Mouse (Mus musculus) thymus, adult 18-20 months (tissue): Measurements from ENCODE around the gene Epb41.

Experiments
- DNase-seq, 2 experiments: peaks; one replicate each; pipeline ENCODE4 v3.0.0; 2022; ENCODE audit warnings: mixed read lengths in 2 of 2

Gene Epb41

GRCm38 (mm10) chr4:132043726-132044125 lies 31.4 kb downstream of the Epb41 start:
- DNase-seq = no peak

DNA sequence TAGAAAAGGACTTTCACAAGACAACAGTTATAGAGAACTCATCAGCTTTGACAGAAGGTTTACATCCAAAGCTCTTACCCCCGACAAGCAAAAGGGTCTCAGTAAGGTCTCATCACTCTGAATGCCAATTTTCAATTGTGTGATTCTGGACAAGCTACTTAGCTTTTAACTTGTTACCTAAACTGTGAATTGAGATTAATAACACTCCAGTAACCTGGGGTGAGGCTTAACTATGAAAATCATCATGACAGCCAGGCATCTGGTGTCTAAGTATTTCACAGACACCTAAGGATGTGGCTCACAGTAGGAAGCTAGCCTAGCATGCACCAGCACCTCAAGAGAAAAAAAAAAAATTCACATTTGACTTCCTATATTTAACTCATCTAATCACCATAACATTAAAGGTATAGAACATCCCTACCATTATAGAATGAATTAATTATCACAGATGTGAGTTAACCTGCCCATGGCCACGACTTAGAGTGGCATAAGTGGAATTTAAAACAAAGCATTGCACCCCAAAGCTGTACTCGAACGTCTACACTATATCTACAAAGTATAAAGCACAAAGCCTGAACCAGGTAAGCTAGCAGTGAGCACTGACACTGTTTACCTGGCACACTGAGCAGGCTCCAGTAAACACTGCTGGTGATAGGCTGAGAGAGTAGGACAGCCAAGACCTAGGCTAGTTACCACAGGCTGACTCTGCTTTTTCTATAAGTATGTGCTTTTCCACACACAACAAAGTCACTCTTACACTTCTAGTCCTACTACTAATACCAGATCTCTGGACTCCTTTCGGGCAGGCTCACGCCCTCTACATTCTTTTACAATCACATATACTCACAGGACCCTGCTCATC lies 33.4 kb downstream of the Epb41 start:
- DNase-seq = no peak

DNA sequence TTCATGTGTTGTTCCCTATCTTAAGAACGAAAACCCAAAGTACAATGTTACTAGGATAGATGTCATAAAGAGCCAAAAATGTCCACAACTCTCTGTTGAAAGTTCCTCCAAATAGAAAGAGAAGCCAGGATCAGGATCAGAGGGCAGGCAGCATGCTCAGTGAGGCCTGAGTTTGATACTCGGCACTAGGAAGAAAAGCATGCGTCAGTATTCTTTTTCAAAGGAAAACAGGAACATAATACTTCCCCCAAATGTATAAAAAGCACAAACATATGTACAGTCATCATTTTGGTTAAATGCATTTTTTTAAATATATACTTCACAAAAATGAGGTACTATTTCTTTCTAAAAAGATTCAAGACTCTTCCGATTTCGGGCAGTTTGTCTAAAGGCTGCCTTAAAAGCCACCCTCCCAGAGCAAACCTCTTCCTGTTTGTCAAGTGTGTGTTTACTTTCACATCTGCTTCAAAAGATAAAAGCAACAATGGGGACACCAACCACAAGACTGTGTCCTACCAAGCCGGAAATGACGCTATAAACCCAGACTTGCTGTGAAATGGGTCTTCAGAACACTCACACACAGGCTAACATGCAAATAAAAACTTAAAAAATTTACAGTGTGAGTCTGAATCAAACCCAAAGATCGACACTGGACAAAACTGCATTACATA lies 35.0 kb downstream of the Epb41 start:
- DNase-seq = peak; percentile 17 to 73

DNA sequence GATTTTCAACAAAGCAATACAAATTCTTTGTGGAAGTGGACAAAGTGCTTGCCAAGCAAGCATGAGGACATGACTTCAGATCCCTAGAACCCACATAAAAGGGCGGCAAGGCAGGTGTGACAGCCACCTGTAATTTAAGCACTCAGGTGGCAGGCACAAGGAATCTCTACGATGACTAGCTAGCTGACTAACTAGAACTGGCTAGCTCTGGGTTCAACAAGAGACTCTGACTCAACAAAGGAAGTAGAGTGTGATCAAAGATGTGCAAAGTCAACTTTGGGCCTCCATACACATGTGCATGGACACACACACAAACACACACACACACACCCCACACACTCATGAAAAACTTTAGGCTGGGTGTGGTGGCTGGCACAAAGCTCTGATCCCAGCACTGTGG lies 35.6 kb downstream of the Epb41 start:
- peak in 1 of 2 experiments; percentile 49 for DNase-seq

- no peak for DNase-seq
Measured at GRCm38 (mm10) chr4:132038809-132039208, 36.3 kb downstream of the Epb41 start.

- DNase-seq = no peak
Measured at GRCm38 (mm10) chr4:132037991-132038390, 37.1 kb downstream of the Epb41 start.

- no peak for DNase-seq
Measured at GRCm38 (mm10) chr4:132037137-132037536, 38.0 kb downstream of the Epb41 start.

DNA sequence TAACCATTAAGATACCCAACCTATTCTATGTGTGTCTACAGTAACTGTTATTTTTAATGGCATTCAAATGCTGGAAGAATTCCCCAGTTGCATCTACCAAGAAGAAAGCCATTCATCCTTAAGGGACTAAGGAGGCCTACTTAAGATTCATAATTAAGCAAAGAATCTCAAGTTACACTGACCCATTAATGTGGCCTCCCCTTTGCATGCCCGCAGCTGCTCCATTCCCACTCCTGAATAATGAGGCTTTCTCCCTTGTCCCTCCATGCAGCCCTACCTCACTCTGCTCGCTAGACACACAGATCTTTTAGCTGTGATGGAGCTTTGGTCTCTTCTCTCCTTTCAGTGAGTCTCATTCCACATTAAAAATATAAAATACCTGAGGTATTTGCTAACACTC lies 40.9 kb downstream of the Epb41 start:
- DNase-seq = no peak

DNA sequence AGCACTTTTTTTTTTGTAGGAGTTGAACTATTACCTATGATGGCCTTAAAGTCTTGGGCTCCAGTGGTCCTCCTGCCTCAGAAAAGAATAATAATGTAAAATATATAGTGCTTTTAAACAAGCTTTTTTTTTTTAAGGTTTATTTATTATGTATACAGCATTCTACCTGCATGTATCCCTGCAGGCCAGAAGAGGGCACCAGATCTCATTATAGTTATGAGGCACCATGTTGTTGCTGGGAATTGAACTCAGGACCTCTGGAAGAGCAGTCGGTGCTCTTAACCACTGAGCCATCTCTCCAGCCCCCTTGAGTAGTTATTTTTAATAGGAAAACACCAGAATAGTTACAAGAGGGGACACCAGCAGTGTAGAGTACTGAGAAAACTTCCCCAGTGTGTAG lies 41.9 kb downstream of the Epb41 start:
- no peak for DNase-seq

GRCm38 (mm10) chr4:132029851-132030741 lies 45.0 kb downstream of the Epb41 start:
- DNase-seq = no peak

DNA sequence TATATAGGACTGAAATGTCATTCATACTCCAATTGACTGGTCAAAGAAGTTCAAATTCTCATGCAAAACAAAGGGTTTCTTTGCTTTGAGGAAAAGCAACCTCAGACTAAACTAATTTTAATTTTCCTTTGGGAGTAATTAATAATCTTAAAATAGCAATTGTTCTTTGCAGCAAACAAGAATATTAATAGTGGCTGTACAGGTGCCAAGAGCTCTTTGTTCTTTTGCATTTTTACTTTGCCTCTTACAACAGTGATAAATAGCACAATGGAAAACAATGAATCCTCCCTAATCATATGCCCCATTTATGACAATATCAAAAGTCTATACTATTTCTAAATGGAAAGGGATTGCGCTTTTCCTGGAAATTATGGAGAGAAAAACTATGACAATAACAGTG lies 47.3 kb downstream of the Epb41 start:
- DNase-seq = no peak

GRCm38 (mm10) chr4:132027167-132027566 lies 48.0 kb downstream of the Epb41 start:
- DNase-seq = no peak

DNA sequence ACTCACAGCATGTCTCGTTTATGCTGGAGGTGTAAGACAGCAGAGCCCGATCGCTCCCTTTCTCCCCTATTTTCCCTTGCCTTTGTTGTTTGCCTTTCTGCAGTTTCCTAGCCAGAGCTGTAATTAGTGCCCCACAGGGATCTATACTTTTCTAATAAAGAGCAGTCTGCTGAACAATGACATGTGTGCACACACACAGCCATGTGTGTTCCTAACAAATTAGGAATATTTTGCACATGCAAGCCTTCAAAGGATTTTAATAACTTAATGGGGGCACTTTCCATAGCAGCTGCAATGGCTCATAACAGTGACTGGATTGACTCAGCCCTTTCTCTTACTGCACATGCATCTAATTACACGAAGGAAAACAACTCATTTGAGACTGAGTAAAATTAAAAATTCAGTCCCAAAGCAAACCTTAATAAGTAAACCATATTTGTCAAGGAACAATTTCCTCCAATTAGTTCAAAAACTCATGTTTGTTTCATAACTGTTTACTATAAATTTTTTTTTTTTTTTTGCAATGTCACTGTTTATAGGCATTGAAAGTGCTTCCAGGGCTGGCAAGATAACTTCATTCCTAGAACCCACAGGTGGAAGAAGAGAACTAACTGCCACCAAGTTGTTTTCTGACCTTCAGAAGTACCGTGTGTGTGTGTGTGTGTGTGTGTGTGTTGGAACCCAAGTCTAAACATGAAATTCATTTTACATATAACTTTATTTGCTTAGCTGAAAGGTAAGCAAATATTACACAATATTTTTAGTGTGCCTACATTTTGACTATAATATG lies 49.2 kb downstream of the Epb41 start:
- DNase-seq = no peak

DNA sequence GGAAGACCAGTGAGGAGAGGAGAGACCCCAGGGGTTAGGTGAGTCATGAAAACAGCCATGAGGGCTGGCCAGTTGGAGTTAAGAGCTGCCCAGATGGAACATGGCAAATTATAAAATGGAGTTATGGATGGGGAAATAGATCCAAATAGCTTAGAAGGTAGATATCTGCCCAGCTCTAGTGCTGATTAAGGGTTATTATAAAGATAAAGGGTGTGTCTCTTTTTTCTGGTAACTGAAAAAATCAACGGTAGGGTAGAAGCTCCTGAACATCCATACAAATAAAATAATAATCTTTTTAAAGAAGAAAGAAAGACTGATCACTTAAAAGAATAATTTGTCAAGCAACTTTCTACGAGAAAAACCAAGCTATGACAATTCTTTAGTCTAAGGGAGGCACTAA lies 49.9 kb downstream of the Epb41 start:
- no peak for DNase-seq

DNA sequence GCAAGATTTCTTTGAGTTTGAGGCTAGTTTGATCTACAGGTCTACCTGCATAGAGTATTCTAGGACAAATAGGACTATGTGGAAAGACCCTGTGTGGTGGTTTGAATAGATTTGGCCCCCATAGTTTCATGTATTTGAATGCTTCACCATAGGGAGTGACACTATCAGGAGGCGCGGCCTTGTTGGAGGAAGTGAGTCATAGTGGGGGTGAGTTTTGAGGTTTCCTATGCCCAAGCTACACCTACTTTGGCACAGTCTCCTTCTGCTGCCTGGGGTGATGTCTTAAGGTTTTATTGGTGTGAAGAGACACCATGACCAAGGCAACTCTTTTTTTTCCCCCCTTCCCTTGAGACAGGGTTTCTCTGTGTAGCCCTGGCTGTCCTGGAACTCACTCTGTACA lies 51.3 kb downstream of the Epb41 start:
- no peak for DNase-seq

DNA sequence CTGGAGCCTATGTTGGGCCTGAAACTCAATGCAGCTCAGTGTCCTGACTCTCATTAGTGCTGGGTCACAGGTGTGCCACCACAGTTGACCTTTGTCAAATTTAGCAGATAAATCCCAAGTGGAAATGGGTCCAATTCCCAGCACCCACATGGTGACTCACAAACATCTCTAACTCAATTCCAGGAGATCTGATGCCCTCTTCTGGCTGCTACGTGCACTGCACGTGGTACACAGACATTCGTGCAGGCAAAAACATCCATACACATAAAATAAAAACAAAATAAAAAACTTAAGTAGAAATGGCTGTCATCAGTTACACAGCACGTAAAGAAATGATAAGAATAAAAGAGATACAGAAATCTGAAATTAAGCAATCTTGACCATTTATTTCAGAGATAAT lies 52.5 kb downstream of the Epb41 start:
- no peak for DNase-seq

DNA sequence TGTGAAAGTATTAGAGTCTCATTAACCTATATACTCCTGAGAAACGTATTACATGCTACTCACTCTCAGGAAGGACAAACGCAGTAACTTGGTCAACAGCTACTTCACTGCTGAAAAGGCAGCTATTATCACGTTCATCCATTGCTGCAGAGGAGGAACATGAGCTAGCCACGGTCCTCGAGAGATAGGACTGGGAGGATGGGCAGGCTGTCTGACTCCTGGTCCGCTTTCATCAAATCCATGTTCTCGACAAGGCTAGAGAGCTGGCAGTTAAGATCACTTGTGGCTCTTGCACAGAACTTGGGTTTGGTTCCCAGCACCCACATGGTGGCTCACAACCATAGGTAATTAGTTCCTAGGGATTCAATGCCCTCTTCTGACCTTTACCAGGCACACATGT lies 53.2 kb downstream of the Epb41 start:
- DNase-seq = no peak

DNA sequence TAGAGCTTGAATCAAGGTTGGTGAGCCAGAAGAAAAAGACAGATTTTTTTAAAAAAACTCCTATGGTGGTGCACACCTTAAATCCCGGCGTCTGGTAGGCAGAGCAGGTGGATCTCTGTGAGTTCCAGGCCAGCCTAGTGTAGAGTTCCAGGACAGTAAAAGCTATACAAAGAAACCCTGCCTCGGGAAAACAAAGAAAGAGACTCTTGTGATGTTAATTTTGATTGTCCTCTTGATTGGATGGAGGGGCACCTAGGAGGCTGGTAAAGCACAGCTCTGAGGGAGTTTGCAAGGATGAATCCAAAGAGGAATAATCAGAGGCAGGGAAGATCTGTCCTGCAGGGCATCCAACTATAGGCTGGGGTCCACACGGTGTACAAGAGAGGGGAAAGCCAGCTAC lies 56.6 kb downstream of the Epb41 start:
- no peak for DNase-seq

DNA sequence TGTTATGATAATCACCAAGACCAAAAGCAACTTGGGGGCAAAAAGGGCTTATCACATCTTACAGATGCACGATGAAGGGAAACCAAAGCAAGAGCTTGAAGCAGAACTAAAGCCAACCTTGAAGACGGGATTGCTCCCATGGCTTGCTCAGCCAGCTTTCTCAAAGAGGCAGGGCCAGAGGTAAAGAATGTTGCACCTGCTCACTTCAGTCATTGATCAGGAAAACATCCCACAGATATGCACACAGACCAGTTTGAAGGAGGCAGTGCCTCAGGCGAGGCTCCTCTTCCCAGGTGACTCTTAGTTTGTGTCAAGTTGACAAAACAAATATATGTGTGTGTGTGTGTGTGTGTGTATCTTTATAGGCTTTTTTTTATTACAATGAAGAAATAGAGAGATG lies 59.7 kb downstream of the Epb41 start:
- no peak for DNase-seq

DNA sequence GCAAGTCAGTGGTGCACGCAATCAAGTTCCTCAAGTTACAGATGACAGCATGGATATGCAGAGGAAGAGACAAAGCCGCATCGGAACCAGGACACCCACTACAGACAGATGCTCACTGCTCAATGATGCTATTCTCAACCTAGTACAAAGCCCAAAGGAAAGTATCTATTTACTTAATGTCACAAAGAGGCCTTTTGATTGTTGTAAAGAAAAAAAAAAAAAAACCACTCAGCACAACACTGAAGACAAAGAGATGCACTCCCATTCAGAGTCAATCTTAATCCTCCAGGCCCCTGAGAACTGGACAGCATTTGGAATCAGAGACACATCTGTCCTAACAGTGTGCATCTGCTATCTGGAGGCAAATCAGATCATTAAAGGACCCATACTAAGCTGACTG lies 63.5 kb downstream of the Epb41 start:
- no peak for DNase-seq

- DNase-seq = no peak
Measured at GRCm38 (mm10) chr4:132010416-132010815, 64.7 kb downstream of the Epb41 start.

DNA sequence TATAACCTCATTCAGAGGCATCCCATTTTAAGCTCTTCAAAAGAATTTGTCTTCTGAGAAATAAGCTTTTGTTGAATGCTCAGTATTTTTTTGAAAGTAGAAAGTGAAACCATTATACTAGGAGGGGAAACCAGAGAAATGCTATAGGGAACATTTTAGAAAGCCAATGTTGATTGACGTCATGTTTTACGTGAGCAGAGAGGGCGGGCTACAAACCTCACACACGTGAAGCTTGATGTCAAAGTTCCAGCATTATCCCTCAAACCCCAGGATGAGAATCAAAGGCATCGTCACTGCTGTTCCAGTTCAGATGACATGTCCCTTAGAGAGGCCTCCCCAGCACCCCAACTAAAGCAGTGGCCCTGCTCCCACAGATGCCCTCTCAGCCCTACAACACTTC lies 66.9 kb downstream of the Epb41 start:
- no peak for DNase-seq

DNA sequence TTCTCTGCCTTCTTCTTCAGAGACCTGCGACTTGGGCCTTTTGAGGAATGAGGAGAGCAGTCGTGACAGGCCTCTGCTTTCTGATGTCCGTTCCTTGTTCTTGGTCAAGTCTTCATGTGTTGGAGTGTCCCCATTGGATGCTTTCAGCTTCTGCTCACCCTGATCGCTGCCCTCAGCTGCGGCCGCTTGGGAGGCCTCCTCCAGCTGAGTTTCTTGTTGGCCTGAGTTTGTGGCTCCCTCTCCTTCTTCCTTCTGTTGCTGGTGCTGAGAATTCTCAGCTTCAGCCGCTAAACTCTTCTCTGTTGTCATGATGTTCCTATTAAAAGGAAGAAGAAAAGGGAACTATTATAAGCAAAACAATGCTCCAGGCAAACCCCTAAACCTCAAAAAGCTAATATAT lies 68.0 kb downstream of the Epb41 start:
- no peak for DNase-seq
